Mouse (Mus musculus) ES-E14 (cell line): ENCODE measurements at regions not wholly inside any gene's neighbourhood (a gene's known extent, or its start where the extent isn't known, plus 50 kb on each side); places are given as distances from the start of the nearest gene placed in this dataset.

ENCODE experiments used
- CHD2 ChIP-seq: IDR thresholded peaks from 2 replicates; pipeline ENCODE4 v1.6.1; 2014; ENCODE audit warnings: mild to moderate bottlenecking, low read depth, low read length, inconsistent platforms
- HCFC1 ChIP-seq: IDR thresholded peaks from 2 replicates; pipeline ENCODE4 v1.6.1; 2012; ENCODE audit warnings: low read length, inconsistent platforms, borderline replicate concordance; ENCODE audit not compliant: insufficient read depth
- ZC3H11A ChIP-seq: IDR thresholded peaks from 2 replicates; pipeline ENCODE4 v1.6.1; 2012; ENCODE audit warnings: low read depth, mild to moderate bottlenecking, inconsistent platforms, low read length, borderline replicate concordance
- ZNF384 ChIP-seq: IDR thresholded peaks from 2 replicates; pipeline ENCODE4 v1.6.1; 2012; ENCODE audit warnings: low read depth, low read length, inconsistent platforms

GRCm38 (mm10) chr8:88024496-88024895, 65.1 kb upstream of the Zfp423 start:
- no peak for TF ChIP-seq ZNF384
- TF ChIP-seq HCFC1, result no peak
- no peak for TF ChIP-seq ZC3H11A
- no peak for TF ChIP-seq CHD2
